Mouse (Mus musculus): ENCODE measurements around the gene Cldn24. TPM values are rescaled to one million over a fixed set of nuclear protein-coding genes. Genes with fewer than 3 reads are reported as not detected.

Gene Cldn24
- polyA plus RNA-seq, 1 experiment from 2014 or later = not detected

GRCm38 (mm10) chr8:47833944-47834343 lies 12.0 kb downstream of the Cldn24 start:
- Histone ChIP-seq H3K9me3 (no peaks in the 10 kb centered on the region), H3K4me1 (replicated peaks) (no peaks in the 10 kb centered on the region), H3K27ac (replicated peaks) (no peak overlapping the region), H3K4me3 (no peak overlapping the region), H3K27me3 (no peaks in the 10 kb centered on the region), H3K36me3 (no peaks in the 10 kb centered on the region), H3K9ac (no peak overlapping the region), H3K4me2 (no peak overlapping the region)
- 80% methylated on average over 1 of the region's 1 CpGs for WGBS
- no peak for ATAC-seq (ENCODE audit: low FRiP score, low read depth)

GRCm38 (mm10) chr8:47843063-47843462 lies 21.1 kb downstream of the Cldn24 start:
- ATAC-seq (ENCODE audit: low FRiP score, low read depth) = no peak
- WGBS = 81% methylated on average over 7 of the region's 7 CpGs
- Histone ChIP-seq H3K4me1 (replicated peaks) (no peaks in the 10 kb centered on the region), H3K9ac (no peak overlapping the region), H3K27me3 (no peaks in the 10 kb centered on the region), H3K27ac (replicated peaks) (no peak overlapping the region), H3K4me3 (no peak overlapping the region), H3K4me2 (no peak overlapping the region), H3K9me3 (no peaks in the 10 kb centered on the region), H3K36me3 (peaks cover 13% of the 10 kb centered on the region)

- no peak overlapping the region for H3K4me3 ChIP-seq
- H3K27me3 ChIP-seq = no peaks in the 10 kb centered on the region
- 94% methylated on average over 10 of the region's 10 CpGs for WGBS
- peaks cover 15% of the 10 kb centered on the region for H3K36me3 ChIP-seq
- H3K4me1 ChIP-seq (replicated peaks) = no peaks in the 10 kb centered on the region
- no peak overlapping the region for H3K4me2 ChIP-seq
- no peak overlapping the region for H3K27ac ChIP-seq (replicated peaks)
- no peaks in the 10 kb centered on the region for H3K9me3 ChIP-seq
- no peak for ATAC-seq (ENCODE audit: low FRiP score, low read depth)
- H3K9ac ChIP-seq = no peak overlapping the region
Observed at GRCm38 (mm10) chr8:47843651-47844050, 21.7 kb downstream of the Cldn24 start.

GRCm38 (mm10) chr8:47845956-47846355 lies 24.0 kb downstream of the Cldn24 start:
- ATAC-seq (ENCODE audit: low FRiP score, low read depth) = no peak
- H3K4me1 ChIP-seq (replicated peaks) = no peaks in the 10 kb centered on the region
- peaks cover 10% of the 10 kb centered on the region for H3K36me3 ChIP-seq
- no peak overlapping the region for H3K4me3 ChIP-seq
- H3K27me3 ChIP-seq = no peaks in the 10 kb centered on the region
- no peaks in the 10 kb centered on the region for H3K9me3 ChIP-seq
- no peak overlapping the region for H3K4me2 ChIP-seq
- WGBS = 61% methylated on average over 13 of the region's 13 CpGs
- no peak overlapping the region for H3K27ac ChIP-seq (replicated peaks)
- H3K9ac ChIP-seq = no peak overlapping the region

GRCm38 (mm10) chr8:47847161-47847560 lies 25.2 kb downstream of the Cldn24 start:
- Histone ChIP-seq H3K27me3 (no peaks in the 10 kb centered on the region), H3K4me2 (no peak overlapping the region), H3K9ac (no peak overlapping the region), H3K9me3 (no peaks in the 10 kb centered on the region), H3K36me3 (peaks cover 7% of the 10 kb centered on the region; the same call in 1 of the 2 replicates), H3K4me3 (no peak overlapping the region), H3K4me1 (replicated peaks) (no peaks in the 10 kb centered on the region), H3K27ac (replicated peaks) (no peak overlapping the region)
- WGBS = 86% methylated on average over 14 of the region's 14 CpGs
- no peak for ATAC-seq (ENCODE audit: low FRiP score, low read depth)

GRCm38 (mm10) chr8:47847931-47848330 lies 26.0 kb downstream of the Cldn24 start:
- H3K27ac ChIP-seq (replicated peaks) = no peak overlapping the region
- H3K4me3 ChIP-seq = no peak overlapping the region
- no peak for ATAC-seq (ENCODE audit: low FRiP score, low read depth)
- H3K9me3 ChIP-seq = no peaks in the 10 kb centered on the region
- H3K4me2 ChIP-seq = no peak overlapping the region
- no peaks in the 10 kb centered on the region for H3K27me3 ChIP-seq
- no peak overlapping the region for H3K9ac ChIP-seq
- peaks cover 7% of the 10 kb centered on the region; the same call in 1 of the 2 replicates for H3K36me3 ChIP-seq
- H3K4me1 ChIP-seq (replicated peaks) = no peaks in the 10 kb centered on the region
- WGBS = 95% methylated on average over 6 of the region's 6 CpGs

GRCm38 (mm10) chr8:47849842-47850241 lies 27.9 kb downstream of the Cldn24 start:
- Histone ChIP-seq H3K9me3 (no peaks in the 10 kb centered on the region), H3K4me1 (replicated peaks) (no peaks in the 10 kb centered on the region), H3K27me3 (no peaks in the 10 kb centered on the region), H3K4me2 (no peak overlapping the region), H3K27ac (replicated peaks) (no peak overlapping the region), H3K9ac (no peak overlapping the region), H3K4me3 (no peak overlapping the region), H3K36me3 (peaks cover 6% of the 10 kb centered on the region; the same call in 1 of the 2 replicates)
- WGBS = 83% methylated on average over 8 of the region's 8 CpGs
- no peak for ATAC-seq (ENCODE audit: low FRiP score, low read depth)

- Histone ChIP-seq H3K4me3 (no peak overlapping the region), H3K4me1 (replicated peaks) (no peaks in the 10 kb centered on the region), H3K27me3 (no peaks in the 10 kb centered on the region), H3K4me2 (peak overlapping the region; percentile 7; the same call in 1 of the 2 replicates), H3K27ac (replicated peaks) (peak overlapping the region; percentile 53; the same call in 1 of the 2 replicates), H3K9ac (no peak overlapping the region), H3K36me3 (peaks cover 10% of the 10 kb centered on the region; the same call in 1 of the 2 replicates), H3K9me3 (no peaks in the 10 kb centered on the region)
- ATAC-seq (ENCODE audit: low FRiP score, low read depth) = no peak
- WGBS = 72% methylated on average over 12 of the region's 12 CpGs
Observed at GRCm38 (mm10) chr8:47851824-47852502, 30.0 kb downstream of the Cldn24 start.

- Histone ChIP-seq H3K4me1 (replicated peaks) (no peaks in the 10 kb centered on the region), H3K4me3 (no peak overlapping the region), H3K4me2 (no peak overlapping the region), H3K27me3 (no peaks in the 10 kb centered on the region), H3K27ac (replicated peaks) (no peak overlapping the region), H3K9ac (no peak overlapping the region), H3K9me3 (no peaks in the 10 kb centered on the region), H3K36me3 (peaks cover 10% of the 10 kb centered on the region; the same call in 1 of the 2 replicates)
- ATAC-seq (ENCODE audit: low FRiP score, low read depth) = peak; percentile 42; the same call in 1 of the 2 replicates
- 85% methylated on average over 5 of the region's 5 CpGs for WGBS
Observed at GRCm38 (mm10) chr8:47852737-47853136, 30.8 kb downstream of the Cldn24 start.

GRCm38 (mm10) chr8:47853356-47853755 lies 31.4 kb downstream of the Cldn24 start:
- Histone ChIP-seq H3K9ac (no peak overlapping the region), H3K27ac (replicated peaks) (no peak overlapping the region)

GRCm38 (mm10) chr8:47859259-47859658 lies 37.3 kb downstream of the Cldn24 start:
- 85% methylated on average over 12 of the region's 12 CpGs for WGBS
- Histone ChIP-seq H3K4me1 (replicated peaks) (0 out of 2 replicates have a peak, but pooled peaks cover 5% of the 10 kb centered on the region), H3K36me3 (peaks cover 9% of the 10 kb centered on the region; the same call in 1 of the 2 replicates), H3K27me3 (no peaks in the 10 kb centered on the region), H3K4me3 (no peak overlapping the region), H3K4me2 (peak overlapping the region; percentile 28), H3K27ac (replicated peaks) (0 out of 2 replicates have a peak overlapping the region, but pooled peaks have one; percentile 10), H3K9me3 (no peaks in the 10 kb centered on the region), H3K9ac (no peak overlapping the region)
- ATAC-seq (ENCODE audit: low FRiP score, low read depth) = no peak

More at GRCm38 (mm10) chr8:47853356-47853755, 31.4 kb downstream of the Cldn24 start:
- peaks cover 10% of the 10 kb centered on the region; the same call in 1 of the 2 replicates for H3K36me3 ChIP-seq
- no peaks in the 10 kb centered on the region for H3K27me3 ChIP-seq
- H3K9me3 ChIP-seq = no peaks in the 10 kb centered on the region
- ATAC-seq (ENCODE audit: low FRiP score, low read depth) = no peak
- no peak overlapping the region for H3K4me3 ChIP-seq
- 85% methylated on average over 5 of the region's 5 CpGs for WGBS
- H3K4me2 ChIP-seq = no peak overlapping the region
- H3K4me1 ChIP-seq (replicated peaks) = no peaks in the 10 kb centered on the region

- H3K4me2 ChIP-seq = no peak overlapping the region
- WGBS = 85% methylated on average over 8 of the region's 8 CpGs
Observed at GRCm38 (mm10) chr8:47866568-47866967, 44.6 kb downstream of the Cldn24 start.

More at GRCm38 (mm10) chr8:47866568-47866967, 44.6 kb downstream of the Cldn24 start:
- H3K4me1 ChIP-seq (replicated peaks) = no peaks in the 10 kb centered on the region
- H3K9ac ChIP-seq = no peak overlapping the region
- 0 out of 2 replicates have a peak, but pooled peaks cover 4% of the 10 kb centered on the region for H3K36me3 ChIP-seq
- H3K4me3 ChIP-seq = no peak overlapping the region
- no peak overlapping the region for H3K27ac ChIP-seq (replicated peaks)
- ATAC-seq (ENCODE audit: low FRiP score, low read depth) = no peak
- no peaks in the 10 kb centered on the region for H3K9me3 ChIP-seq
- H3K27me3 ChIP-seq = no peaks in the 10 kb centered on the region

All from hindbrain, embryonic 15.5 days (tissue).